Mouse (Mus musculus): ENCODE measurements at regions not wholly inside any gene's neighbourhood (a gene's known extent, or its start where the extent isn't known, plus 50 kb on each side); places are given as distances from the start of the nearest gene placed in this dataset.

DNA sequence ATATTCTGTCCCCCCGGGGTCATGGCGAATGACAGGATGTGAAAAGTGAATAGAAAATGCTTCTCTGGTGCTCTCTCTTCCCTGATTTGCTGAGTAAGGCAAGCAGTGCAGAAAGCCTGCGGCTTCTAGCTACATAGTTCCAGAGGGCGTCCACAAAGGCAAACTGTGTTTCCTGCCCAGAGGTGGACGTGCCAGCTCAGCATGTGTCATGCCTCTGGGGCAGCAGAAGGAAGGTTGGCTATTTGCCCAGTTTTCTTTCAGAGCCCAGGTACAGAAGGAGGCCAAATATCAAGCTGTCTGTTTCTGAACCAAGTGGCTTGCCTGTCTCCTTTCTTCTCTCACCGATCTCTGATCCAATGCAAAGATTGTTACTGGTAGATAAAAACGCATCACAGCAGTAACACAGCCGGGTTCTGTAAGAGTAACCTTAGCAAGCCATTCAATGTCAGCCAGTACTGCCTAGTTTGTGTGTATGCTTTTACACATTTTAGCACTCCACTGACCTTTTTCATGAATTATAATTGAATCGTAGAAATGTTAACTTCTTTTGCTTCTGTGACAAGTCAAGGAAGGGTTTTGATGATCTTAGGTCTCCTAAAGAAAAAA is 223.3 kb upstream of the Impg1 start:
- WGBS: 53% methylated on average over 9 of the region's 9 CpGs
- Histone ChIP-seq H3K27ac (replicated peaks; ENCODE audit: insufficient read depth, low read depth, low read length) (no peak overlapping the region), H3K79me2 (ENCODE audit: control insufficient read depth, insufficient read depth, low read length) (no peaks in the 10 kb centered on the region), H3K4me1 (ENCODE audit: control insufficient read depth, insufficient read depth, low read length) (no peaks in the 10 kb centered on the region), H3K27me3 (ENCODE audit: control insufficient read depth, insufficient read depth, low read length) (no peaks in the 10 kb centered on the region), H3K9ac (ENCODE audit: low read depth, low read length) (no peak overlapping the region), H3K4me3 (ENCODE audit: insufficient read depth, low read depth, low read length) (no peak overlapping the region), H3K36me3 (ENCODE audit: control insufficient read depth, insufficient read depth, low read length) (no peaks in the 10 kb centered on the region)
- TF ChIP-seq CTCF (IDR thresholded peaks at IDR 0.05; ENCODE audit: low read depth, low read length) (no peak), POLR2A (IDR thresholded peaks at IDR 0.05; ENCODE audit: extremely low read depth, insufficient read depth, low read length) (no peak)
- DNase-seq (ENCODE audit: extremely low read depth, low read depth, low spot score): peak; percentile 41

DNA sequence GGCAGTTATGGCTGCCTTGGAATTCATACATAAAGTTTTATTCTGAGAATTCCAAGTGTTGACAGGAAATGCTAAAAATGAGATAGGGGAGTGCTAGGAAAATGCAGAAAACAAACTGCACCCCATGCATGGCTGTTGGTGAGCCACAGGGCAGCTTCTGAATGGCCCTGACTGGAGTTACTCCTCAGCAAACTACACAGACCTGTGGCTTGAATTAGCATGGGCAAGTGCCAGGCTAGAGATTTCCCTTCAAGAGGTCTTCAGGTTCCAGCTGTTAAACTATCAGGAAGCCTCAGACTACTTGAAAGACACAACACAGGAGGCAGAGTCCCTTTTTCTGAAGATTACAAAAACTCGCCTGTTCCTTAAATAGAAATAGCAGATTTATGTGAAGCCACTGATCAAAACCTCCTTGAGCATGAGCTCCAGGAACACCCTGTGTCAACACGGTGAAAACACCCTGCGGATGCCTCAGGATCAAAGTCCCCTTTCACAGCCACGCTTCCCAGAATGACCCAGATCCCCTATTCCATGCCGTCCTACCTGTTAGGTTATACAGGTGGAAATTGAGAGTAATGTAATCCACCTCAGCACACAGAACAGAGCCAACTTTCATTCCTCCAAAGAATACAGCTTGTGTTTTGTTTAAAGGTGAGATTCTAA is 217.9 kb upstream of the Impg1 start:
- TF ChIP-seq CTCF (IDR thresholded peaks at IDR 0.05; ENCODE audit: low read depth, low read length) (no peak), POLR2A (IDR thresholded peaks at IDR 0.05; ENCODE audit: extremely low read depth, insufficient read depth, low read length) (no peak)
- H3K9ac ChIP-seq (ENCODE audit: low read depth, low read length): no peak overlapping the region
- H3K4me1 ChIP-seq (ENCODE audit: control insufficient read depth, insufficient read depth, low read length): peaks cover 4% of the 10 kb centered on the region
- H3K27ac ChIP-seq (replicated peaks; ENCODE audit: insufficient read depth, low read depth, low read length): no peak overlapping the region; the same call in 1 of the 2 replicates
- no peak overlapping the region for H3K4me3 ChIP-seq (ENCODE audit: insufficient read depth, low read depth, low read length)
- H3K79me2 ChIP-seq (ENCODE audit: control insufficient read depth, insufficient read depth, low read length): no peaks in the 10 kb centered on the region
- peak; percentile 38 for DNase-seq (ENCODE audit: extremely low read depth, low read depth, low spot score)
- H3K27me3 ChIP-seq (ENCODE audit: control insufficient read depth, insufficient read depth, low read length): no peaks in the 10 kb centered on the region
- WGBS: 27% methylated on average over 5 of the region's 5 CpGs
- H3K36me3 ChIP-seq (ENCODE audit: control insufficient read depth, insufficient read depth, low read length): no peaks in the 10 kb centered on the region

DNA sequence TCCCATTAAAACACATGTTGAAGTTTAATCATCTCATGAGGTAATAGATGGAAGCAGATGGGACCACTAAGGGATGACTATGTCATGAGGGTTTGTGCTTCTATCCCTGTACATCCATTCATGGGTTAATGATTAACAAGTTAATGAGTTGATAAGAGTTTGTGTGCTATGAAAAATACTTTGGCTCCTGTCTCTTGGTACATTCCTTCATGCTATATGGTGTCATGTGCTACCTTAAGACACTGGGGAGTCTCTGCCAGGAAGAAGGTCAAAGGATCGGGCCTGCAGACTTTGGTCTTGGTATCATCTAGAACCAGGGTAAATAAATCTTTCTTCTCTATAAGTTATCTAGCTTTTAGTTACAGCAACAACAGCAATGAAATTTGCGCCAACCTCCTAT is 216.4 kb upstream of the Impg1 start:
- Histone ChIP-seq H3K79me2 (ENCODE audit: control insufficient read depth, insufficient read depth, low read length) (no peaks in the 10 kb centered on the region), H3K4me3 (ENCODE audit: insufficient read depth, low read depth, low read length) (no peak overlapping the region), H3K27ac (replicated peaks; ENCODE audit: insufficient read depth, low read depth, low read length) (no peak overlapping the region), H3K27me3 (ENCODE audit: control insufficient read depth, insufficient read depth, low read length) (no peaks in the 10 kb centered on the region), H3K4me1 (ENCODE audit: control insufficient read depth, insufficient read depth, low read length) (peaks cover 4% of the 10 kb centered on the region), H3K36me3 (ENCODE audit: control insufficient read depth, insufficient read depth, low read length) (no peaks in the 10 kb centered on the region), H3K9ac (ENCODE audit: low read depth, low read length) (no peak overlapping the region)
- WGBS: 84% methylated on average over 2 of the region's 2 CpGs
- no peak for TF ChIP-seq POLR2A (IDR thresholded peaks at IDR 0.05; ENCODE audit: extremely low read depth, insufficient read depth, low read length)
- no peak for TF ChIP-seq CTCF (IDR thresholded peaks at IDR 0.05; ENCODE audit: low read depth, low read length)
- DNase-seq (ENCODE audit: extremely low read depth, low read depth, low spot score): no peak

DNA sequence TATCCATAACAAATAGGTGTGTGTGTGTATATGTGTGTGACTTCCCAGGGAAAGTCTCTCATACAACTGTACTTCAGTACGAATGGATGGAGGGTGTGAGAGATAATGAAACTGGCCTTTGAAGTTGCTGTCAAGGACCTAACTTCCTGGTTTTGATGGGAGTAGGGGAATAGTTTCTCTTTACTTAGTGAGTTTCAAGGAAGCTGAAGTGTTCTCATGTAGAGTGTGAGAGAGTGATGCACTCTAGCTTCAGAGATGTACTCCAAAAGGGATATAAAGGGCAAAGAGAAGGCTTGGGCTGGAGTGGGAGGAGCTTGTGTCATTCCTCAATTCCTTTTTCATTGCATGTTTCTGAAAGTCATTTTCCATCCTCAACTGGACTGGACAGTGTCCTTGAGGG is 206.2 kb upstream of the Impg1 start:
- 79% methylated on average over 1 of the region's 1 CpGs for WGBS
- no peaks in the 10 kb centered on the region for H3K27me3 ChIP-seq (ENCODE audit: control insufficient read depth, insufficient read depth, low read length)
- no peaks in the 10 kb centered on the region for H3K79me2 ChIP-seq (ENCODE audit: control insufficient read depth, insufficient read depth, low read length)
- no peak overlapping the region for H3K27ac ChIP-seq (replicated peaks; ENCODE audit: insufficient read depth, low read depth, low read length)
- no peak for DNase-seq (ENCODE audit: extremely low read depth, low read depth, low spot score)
- TF ChIP-seq CTCF (IDR thresholded peaks at IDR 0.05; ENCODE audit: low read depth, low read length): no peak
- TF ChIP-seq POLR2A (IDR thresholded peaks at IDR 0.05; ENCODE audit: extremely low read depth, insufficient read depth, low read length): no peak
- no peak overlapping the region for H3K4me3 ChIP-seq (ENCODE audit: insufficient read depth, low read depth, low read length)
- no peaks in the 10 kb centered on the region for H3K36me3 ChIP-seq (ENCODE audit: control insufficient read depth, insufficient read depth, low read length)
- peaks cover 1% of the 10 kb centered on the region; the same call in 1 of the 2 replicates for H3K4me1 ChIP-seq (ENCODE audit: control insufficient read depth, insufficient read depth, low read length)
- H3K9ac ChIP-seq (ENCODE audit: low read depth, low read length): no peak overlapping the region

DNA sequence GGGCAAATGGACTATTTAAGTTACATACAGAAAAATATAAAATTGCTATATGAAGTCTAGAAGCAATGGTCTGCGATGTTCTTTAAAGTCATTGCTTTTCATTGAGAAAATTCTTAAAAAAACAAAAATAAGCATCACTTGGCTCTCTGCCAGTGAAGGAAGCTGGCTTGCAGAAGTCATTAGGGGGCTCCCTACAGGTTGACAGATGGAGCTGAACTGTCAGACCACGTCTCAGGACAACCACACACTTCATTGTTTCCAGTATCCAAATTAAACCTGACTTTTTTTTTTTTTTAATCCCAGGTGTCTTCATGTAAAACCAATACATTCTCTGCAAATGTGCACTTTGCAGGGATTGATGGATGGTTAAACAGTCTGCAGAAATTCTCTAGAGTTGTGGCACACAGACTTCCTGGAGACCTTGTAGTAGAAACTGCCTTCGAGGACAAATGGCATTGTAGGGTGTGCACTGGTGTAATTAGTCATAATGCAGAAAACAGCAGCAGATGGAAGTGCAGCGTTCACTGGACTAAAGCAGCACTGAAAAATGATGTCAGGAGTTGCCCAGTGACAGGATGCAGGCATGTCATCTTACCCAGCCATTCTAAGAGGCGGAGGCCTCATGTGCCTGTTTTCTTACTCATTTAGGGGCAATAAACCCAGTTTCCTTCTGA is 203.4 kb upstream of the Impg1 start:
- WGBS: 74% methylated on average over 5 of the region's 5 CpGs
- Histone ChIP-seq H3K36me3 (ENCODE audit: control insufficient read depth, insufficient read depth, low read length) (no peaks in the 10 kb centered on the region), H3K4me3 (ENCODE audit: insufficient read depth, low read depth, low read length) (no peak overlapping the region), H3K79me2 (ENCODE audit: control insufficient read depth, insufficient read depth, low read length) (no peaks in the 10 kb centered on the region), H3K9ac (ENCODE audit: low read depth, low read length) (no peak overlapping the region), H3K27me3 (ENCODE audit: control insufficient read depth, insufficient read depth, low read length) (no peaks in the 10 kb centered on the region), H3K27ac (replicated peaks; ENCODE audit: insufficient read depth, low read depth, low read length) (no peak overlapping the region), H3K4me1 (ENCODE audit: control insufficient read depth, insufficient read depth, low read length) (peaks cover 1% of the 10 kb centered on the region; the same call in 1 of the 2 replicates)
- DNase-seq (ENCODE audit: extremely low read depth, low read depth, low spot score): no peak
- TF ChIP-seq CTCF (IDR thresholded peaks at IDR 0.05; ENCODE audit: low read depth, low read length) (no peak), POLR2A (IDR thresholded peaks at IDR 0.05; ENCODE audit: extremely low read depth, insufficient read depth, low read length) (no peak)

DNA sequence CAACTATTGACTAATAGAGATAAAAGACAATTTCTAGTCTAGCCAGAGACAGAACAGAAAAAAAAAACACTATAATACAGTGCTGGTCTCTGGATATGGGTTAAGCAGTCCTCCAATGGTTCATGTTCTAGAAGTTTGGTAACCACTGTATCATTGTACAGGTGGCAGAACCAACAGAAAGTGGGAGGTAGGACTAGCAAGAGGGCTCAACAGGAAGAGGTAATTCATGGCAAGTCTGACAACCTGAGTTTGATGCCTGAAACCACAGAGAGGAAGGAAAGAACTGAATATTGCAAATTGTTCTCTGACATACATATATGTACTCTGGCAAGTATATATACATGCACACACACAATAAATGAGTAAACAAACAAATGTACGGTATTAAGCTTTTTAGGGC is 193.5 kb upstream of the Impg1 start:
- Histone ChIP-seq H3K36me3 (ENCODE audit: control insufficient read depth, insufficient read depth, low read length) (no peaks in the 10 kb centered on the region), H3K27ac (replicated peaks; ENCODE audit: insufficient read depth, low read depth, low read length) (no peak overlapping the region), H3K79me2 (ENCODE audit: control insufficient read depth, insufficient read depth, low read length) (no peaks in the 10 kb centered on the region), H3K9ac (ENCODE audit: low read depth, low read length) (no peak overlapping the region), H3K27me3 (ENCODE audit: control insufficient read depth, insufficient read depth, low read length) (no peaks in the 10 kb centered on the region), H3K4me1 (ENCODE audit: control insufficient read depth, insufficient read depth, low read length) (no peaks in the 10 kb centered on the region), H3K4me3 (ENCODE audit: insufficient read depth, low read depth, low read length) (no peak overlapping the region)
- no peak for TF ChIP-seq POLR2A (IDR thresholded peaks at IDR 0.05; ENCODE audit: extremely low read depth, insufficient read depth, low read length)
- no peak for TF ChIP-seq CTCF (IDR thresholded peaks at IDR 0.05; ENCODE audit: low read depth, low read length)
- WGBS: 63% methylated on average over 1 of the region's 1 CpGs
- DNase-seq (ENCODE audit: extremely low read depth, low read depth, low spot score): no peak

Measured in liver, adult 2 months (tissue).